Mouse (Mus musculus): ENCODE results near the gene Arhgef16.

DNA sequence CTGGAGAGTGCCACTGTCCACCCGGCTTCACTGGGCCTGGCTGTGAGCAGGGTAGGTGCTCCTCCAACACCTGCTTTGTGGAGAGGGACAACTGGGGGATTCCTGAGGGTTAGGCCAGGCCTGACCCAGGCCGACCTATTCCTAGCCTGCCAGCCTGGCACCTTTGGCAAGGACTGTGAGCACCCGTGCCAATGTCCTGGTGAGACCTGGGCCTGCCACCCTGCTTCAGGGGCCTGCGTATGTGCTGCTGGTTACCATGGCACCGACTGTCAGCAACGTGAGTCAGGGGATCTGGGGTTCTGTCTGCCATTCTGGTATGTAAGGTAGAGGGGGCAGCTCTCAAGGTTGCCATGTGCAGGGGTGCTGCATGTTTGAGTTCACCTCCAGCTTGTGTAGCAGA is 34.0 kb downstream of the Arhgef16 start:
- TF ChIP-seq POLR2A (IDR thresholded peaks at IDR 0.05; ENCODE audit: insufficient read depth, low read depth, low read length), result no peak
- TF ChIP-seq CTCF (IDR thresholded peaks at IDR 0.05; ENCODE audit: insufficient read depth, low read depth, low read length), result no peak
